Mouse (Mus musculus) lung, postnatal 0 days (tissue): ENCODE data around the gene Tha1.

Experiments
- CTCF ChIP-seq: IDR thresholded peaks from 2 replicates; pipeline ENCODE4 v1.5.1; 2016; ENCODE audit warnings: antibody characterized with exemption, mild to moderate bottlenecking
- EP300 ChIP-seq: IDR thresholded peaks from 2 replicates; pipeline ENCODE4 v1.6.1; 2016; ENCODE audit warnings: antibody characterized with exemption, mild to moderate bottlenecking, control low read depth

GRCm38 (mm10) chr11:117843434-117843833 is 29.8 kb downstream of the Tha1 start:
- TF ChIP-seq CTCF (no peak), EP300 (no peak)
